Mouse (Mus musculus): ENCODE measurements around the gene Snx30.

- TF ChIP-seq CTCF (IDR thresholded peaks at IDR 0.05; ENCODE audit: borderline replicate concordance, extremely low read depth, insufficient read depth, insufficient read length), result no peak
- no peak for TF ChIP-seq POLR2A (IDR thresholded peaks at IDR 0.05; ENCODE audit: borderline replicate concordance, extremely low read depth, insufficient read depth, insufficient read length, poor library complexity, severe bottlenecking)
Observed at GRCm38 (mm10) chr4:59876570-59876969, 70.9 kb downstream of the Snx30 start.
